Mouse (Mus musculus) heart, postnatal 0 days (tissue): ENCODE data around the gene Dnhd1.

Experiments used
- CTCF ChIP-seq: IDR thresholded peaks from 2 replicates; pipeline ENCODE4 v1.5.1; 2016; ENCODE audit warnings: antibody characterized with exemption, control low read depth, low read depth
- EP300 ChIP-seq: IDR thresholded peaks from 2 replicates; pipeline ENCODE4 v1.6.1; 2016; ENCODE audit warnings: antibody characterized with exemption, low read depth

- TF ChIP-seq CTCF (no peak), EP300 (no peak)
These were observed 117.1 kb downstream of the Dnhd1 start for GRCm38 (mm10) chr7:105767729-105768165.
